Mouse (Mus musculus) left cerebral cortex, adult 9 months (tissue): Measurements from ENCODE around the gene Tjp2.
"Not testable (repeated sequence)": the region's sequence is repeated elsewhere in the genome, so short reads cannot be mapped to it uniquely, and the experiment has no call there.

Experiments used
- DNase-seq, 2 experiments: peaks; one replicate each; pipeline ENCODE4 v3.0.0; 2022; ENCODE audit warnings: low spot score in 2 of 2

Gene Tjp2

GRCm38 (mm10) chr19:24221455-24221854 lies 3.4 kb downstream of the Tjp2 start:
- DNase-seq = no peak

DNA sequence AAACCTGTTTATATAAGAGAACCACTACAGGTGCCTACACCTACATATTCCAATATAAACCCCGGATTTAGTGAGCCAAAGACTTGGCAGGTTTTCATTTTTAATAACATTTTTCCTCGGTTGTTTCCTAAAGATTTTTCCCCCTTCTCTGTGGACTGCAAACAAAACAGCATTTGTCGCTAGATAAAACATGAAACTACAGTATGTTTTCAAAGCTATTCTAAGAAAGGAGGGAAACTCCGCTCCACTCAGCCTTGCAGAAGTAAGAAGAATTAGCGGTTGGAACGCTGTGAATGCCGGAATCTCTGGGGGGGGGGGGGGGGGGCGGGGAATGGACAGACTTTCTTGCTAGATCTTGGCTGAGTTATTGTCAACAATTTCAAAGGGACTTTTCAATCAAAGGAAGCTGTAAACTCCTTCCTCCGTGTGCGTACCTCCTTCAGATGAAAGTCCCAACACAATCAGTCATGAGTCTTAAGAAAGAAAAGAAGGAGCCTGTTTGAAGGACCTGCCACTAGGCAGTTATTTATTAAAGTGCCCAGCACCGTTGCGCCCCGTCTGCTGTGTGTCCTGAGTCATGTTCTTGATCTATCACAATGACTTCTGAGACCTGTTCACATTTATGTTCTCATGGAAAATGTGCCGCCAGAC lies 3.9 kb downstream of the Tjp2 start:
- DNase-seq = no peak

DNA sequence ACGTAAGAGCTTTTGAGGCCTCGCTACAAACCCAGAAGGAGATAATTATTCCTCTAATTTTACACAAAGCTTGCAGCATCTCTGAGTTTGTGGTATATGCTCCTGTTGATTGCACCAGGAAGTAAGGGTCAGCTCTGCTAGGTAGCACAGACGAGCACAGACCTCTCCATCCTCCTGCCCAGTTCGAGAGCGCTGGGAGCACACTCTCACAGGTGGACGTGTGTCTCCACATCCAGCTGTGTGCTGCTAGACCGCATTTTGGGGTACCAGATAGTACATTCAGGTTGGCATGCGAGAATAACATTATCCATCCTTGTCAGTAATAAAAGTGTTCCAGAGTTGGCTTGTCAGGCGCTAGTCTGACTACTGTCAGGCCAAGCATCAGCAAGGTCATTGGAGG lies 5.8 kb downstream of the Tjp2 start:
- DNase-seq = no peak

GRCm38 (mm10) chr19:24218291-24218690 lies 6.5 kb downstream of the Tjp2 start:
- no peak for DNase-seq

DNA sequence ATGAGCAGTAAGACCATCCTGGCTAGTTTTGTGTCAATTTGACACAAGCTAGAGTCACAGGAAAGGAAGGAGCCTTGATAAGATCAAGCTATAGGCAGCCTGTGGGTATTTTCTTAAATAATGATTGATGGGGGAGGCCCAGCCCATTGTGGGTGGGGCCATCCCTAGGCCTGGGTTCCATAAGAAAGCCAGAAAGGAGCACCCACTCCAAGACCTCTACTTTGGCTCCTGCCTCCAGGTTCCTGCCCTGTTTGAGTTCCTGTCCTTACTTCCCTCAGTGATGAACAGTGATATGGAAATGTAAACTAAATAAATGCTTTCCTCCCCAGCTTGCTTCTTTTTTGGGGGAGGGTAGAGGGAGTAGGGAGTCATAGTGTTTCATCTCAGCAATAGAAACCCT lies 7.0 kb downstream of the Tjp2 start:
- DNase-seq = no peak

GRCm38 (mm10) chr19:24216771-24217170 lies 8.1 kb downstream of the Tjp2 start:
- no peak for DNase-seq

DNA sequence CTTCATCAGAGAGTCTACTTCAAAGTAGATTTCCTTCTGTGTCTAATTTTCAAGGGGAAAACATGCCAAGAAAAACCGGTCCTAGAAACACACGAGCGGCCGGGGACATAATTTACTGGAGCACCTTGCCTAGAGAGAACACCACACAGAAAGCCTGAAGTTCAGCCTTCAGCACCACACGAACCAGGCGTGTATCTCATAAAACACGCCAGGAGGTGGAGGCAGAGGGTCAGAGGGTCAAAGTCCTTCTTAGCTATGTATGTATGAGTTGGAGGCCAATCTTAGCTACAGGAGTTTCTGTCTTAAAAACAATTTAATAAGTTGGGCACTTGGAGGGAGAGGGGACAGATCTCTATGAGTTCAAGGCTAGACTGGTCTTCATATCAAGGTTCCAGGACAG lies 9.9 kb downstream of the Tjp2 start:
- DNase-seq = no peak

DNA sequence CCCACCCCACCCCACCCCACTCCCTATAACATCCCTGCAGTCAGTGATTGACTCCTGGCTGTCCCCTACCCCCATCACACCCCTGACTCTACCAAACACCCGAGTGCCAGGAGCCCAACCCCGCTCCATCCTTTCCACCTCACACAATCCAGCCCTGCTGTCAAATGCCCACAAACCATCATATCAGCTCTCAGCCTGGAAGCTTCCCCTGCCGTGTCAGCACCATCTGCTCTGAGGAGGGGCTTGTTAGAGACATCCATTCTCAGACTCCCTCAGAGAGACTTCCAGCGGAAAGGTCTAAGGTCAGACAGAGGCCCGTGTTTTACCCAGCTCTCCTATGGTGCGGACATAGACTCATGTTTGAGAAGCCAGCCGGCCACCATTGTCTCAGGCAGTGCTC lies 11.5 kb downstream of the Tjp2 start:
- no peak for DNase-seq

DNA sequence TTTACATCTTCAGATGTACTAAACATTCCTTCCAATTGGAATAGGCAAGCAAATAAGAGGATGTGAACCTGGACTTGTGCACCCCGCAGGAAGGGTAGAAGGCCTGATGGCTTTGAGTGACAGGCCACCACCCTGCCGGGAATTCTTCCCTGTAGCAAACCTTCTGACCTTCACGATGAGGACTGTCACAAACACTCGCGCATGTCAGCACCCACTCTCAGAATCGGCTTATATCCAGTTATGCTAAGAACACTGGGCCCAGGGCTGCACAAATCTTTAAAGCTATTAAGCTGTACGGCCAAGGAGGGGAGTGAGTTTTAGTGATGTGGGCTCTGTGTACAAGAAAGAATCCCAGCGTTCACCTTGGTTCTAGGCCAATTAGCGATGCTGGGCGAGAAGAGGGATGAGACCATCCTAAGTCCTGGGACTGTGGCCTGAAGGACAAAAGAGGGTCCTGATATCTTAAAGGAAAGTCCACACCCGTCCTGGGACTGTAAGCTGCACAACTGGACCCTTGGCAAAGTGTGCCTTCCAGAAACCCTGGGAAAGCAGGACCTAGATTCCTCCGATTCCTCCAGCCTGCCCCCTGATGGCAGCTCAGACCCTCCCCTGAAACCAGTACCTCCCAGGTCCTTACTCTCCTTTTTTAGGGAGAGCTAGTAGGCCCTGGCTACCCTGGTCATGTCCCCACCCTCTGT lies 12.1 kb downstream of the Tjp2 start:
- DNase-seq = no peak

GRCm38 (mm10) chr19:24211168-24211567 lies 13.7 kb downstream of the Tjp2 start:
- no peak for DNase-seq

DNA sequence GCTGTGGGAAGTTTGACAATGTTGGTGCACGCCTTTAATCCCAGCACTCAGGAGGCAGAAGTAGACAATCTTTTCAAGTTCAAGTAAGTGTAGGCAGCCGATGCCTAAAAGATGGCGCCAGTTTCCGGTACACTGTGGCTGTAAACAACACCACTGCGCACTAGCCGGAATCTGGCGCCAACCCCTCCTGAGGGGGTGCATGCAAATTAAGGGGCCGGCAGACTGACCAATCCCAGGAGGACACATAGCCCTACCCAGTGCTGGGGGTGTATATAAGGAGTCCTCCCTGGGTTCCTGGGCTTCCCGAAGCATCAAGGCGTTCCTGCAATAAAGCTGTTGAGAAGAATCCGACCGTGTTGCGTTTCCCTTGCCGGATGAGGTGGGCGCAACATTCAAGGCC lies 15.3 kb downstream of the Tjp2 start:
- no peak for DNase-seq

DNA sequence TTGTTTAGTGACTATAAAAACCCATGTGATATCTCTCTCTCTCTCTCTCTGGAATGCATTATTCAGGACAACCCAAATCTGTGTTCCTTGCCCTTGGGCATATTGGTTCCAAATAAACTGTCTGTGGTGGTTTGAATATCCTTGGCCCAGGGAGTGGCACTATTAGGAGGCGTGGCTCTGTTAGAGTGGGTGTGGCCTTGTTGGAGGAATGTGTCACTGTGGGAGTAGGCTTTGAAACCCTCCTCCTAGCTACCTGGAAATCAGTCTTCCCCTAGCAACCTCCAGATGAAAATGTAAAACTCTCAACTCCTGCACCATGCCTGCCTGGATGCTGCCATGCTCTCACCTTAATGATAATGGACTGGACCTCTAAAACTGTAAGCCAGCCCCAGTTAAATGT lies 16.9 kb downstream of the Tjp2 start:
- DNase-seq = no peak

- no peak for DNase-seq
These were observed 19.8 kb downstream of the Tjp2 start for GRCm38 (mm10) chr19:24205001-24205400.

- no peak for DNase-seq
These were observed 23.0 kb downstream of the Tjp2 start for GRCm38 (mm10) chr19:24201848-24202247.

DNA sequence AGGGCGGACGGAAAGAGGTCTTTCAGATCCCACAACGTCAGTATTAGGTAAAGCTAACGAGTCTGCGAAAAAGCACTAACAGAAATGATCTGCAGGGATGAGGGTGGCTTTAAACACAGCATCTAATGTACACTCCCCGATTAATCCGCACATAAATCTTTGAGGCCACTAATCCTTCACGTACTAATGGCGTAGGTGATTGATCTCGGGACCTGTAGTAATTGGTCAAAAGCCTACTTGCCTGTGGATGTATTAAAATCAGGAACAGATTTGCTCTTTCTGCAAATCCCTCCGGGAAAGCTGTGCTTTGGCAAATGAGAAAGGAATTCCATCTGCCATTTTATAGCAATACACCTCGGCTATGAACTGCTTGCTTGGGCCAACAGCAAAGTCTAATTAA lies 24.3 kb downstream of the Tjp2 start:
- no peak for DNase-seq

DNA sequence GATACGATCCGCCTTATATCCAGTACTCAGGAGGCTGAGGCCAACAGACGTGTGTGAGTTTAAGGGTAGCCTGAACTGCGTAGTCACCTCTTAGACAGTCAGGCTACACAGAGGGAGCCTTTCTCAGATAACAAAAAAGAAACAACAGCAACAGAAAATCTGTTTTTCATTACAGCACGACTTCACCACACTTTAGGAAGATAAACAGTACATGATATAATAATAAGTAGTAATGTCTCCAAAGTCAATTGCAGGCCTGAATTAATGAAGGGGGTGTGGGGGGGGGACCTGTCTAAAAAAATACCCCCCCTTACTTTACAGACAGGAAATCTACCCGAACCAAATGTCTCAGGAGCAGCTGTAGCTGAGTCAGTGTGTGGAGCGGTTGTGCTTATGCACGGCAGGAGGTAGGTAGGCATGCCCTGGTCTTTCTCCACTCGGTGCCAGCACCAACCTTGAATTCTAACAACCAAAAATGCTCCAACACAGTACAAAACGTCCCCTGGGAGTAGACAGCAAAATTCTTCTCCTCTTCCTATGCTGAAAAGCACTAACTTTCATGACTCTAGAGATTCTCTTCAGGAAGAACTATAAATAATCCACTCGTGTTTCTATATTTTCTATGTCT lies 26.0 kb downstream of the Tjp2 start:
- DNase-seq = no peak

DNA sequence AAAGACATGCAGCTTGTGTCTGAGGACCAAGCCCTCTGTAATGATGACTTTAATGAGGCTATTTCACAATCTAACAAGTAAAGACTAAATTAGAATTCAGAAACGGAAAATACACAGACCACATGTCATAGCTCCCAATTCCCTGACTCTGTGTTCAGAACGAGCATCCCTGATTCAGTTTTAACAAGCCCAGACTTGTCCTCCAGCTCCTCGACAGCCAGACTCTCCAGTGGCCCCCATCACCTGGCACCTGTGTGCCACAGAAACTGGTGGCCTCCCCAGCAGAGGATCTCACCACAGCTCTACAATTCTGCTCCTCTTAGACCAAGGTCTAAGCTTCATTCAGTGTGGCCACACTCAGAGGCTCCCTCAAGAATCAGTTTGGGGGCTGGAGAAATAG lies 27.5 kb downstream of the Tjp2 start:
- DNase-seq = no peak

- DNase-seq = no peak
These were observed 29.6 kb downstream of the Tjp2 start for GRCm38 (mm10) chr19:24195224-24195623.

DNA sequence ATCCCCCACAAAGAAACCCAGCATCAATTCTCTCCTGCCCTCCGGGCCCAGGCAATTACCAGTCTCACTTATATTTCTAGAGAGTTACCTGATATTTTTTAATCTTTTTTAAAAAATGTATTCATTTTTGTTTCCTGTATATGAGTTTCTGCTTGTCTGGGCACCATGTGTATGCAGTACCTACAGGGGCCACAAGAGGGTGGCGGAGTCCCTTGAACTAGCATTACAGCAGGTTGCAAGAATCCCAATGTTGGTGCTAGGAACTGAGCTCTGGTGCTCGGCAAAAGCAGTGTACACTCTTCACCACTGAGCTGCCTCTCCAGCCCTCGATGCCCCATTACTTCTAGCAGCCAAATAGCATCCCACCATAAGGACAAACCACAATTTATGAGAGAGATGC lies 30.6 kb downstream of the Tjp2 start:
- DNase-seq = no peak

GRCm38 (mm10) chr19:24192946-24193345 lies 31.9 kb downstream of the Tjp2 start:
- peak in 1 of 2 experiments; percentile 22 for DNase-seq

GRCm38 (mm10) chr19:24187791-24188190 lies 37.0 kb downstream of the Tjp2 start:
- no peak for DNase-seq

DNA sequence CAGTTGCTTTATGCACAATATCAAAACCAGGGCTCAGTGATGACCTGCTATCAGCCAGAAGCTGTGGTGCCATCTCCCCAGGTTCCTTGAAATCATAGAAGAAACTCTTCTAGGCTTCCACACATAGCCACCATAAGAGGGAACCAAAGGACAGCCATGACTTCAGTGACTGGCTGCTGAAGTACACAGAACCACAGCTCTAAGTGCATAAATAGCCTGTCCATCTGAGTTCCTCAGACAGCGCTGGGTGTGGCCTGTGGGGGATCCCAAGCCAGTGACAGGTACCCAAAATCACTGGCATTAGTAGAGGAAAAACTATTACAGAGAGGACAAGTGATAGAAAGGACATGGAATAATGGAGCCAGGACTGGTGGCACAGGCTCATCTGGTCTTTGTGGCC lies 37.5 kb downstream of the Tjp2 start:
- DNase-seq = not testable (repeated sequence)

- DNase-seq = no peak
These were observed 41.1 kb downstream of the Tjp2 start for GRCm38 (mm10) chr19:24183680-24184235.
